Mouse (Mus musculus): Measurements from ENCODE around the gene Tcf12.

GRCm38 (mm10) chr9:72098056-72098455, 13.6 kb downstream of the Tcf12 start:
- TF ChIP-seq CTCF (IDR thresholded peaks at IDR 0.05; ENCODE audit: low read depth, low read length) (no peak), POLR2A (IDR thresholded peaks at IDR 0.05; ENCODE audit: extremely low read depth, insufficient read depth, low read length) (no peak)
